Mouse (Mus musculus): Measurements from ENCODE around the gene Tnfsfm13. TPM values are rescaled to one million over a fixed set of nuclear protein-coding genes. Genes with fewer than 3 reads are reported as not detected.
A peak's percentile ranks its signal among the peaks of the same experiment; 100 is the strongest.
"Not testable (repeated sequence)": the region's sequence is repeated elsewhere in the genome, so short reads cannot be mapped to it uniquely, and the experiment has no call there.

The Tnfsfm13 gene
- 3.9 and 4.6 TPM in 2 replicates for total RNA-seq (2021)
- long read RNA-seq, experiment 1, partial matches to known transcripts: 6 of 9 reads
- long read RNA-seq, experiment 1, other reads (novel, unspliced or antisense): 1 of 9 reads
- long read RNA-seq, experiment 2, partial matches to known transcripts: 4 of 9 reads
- long read RNA-seq, experiment 2, other reads (novel, unspliced or antisense): 4 of 9 reads

DNA sequence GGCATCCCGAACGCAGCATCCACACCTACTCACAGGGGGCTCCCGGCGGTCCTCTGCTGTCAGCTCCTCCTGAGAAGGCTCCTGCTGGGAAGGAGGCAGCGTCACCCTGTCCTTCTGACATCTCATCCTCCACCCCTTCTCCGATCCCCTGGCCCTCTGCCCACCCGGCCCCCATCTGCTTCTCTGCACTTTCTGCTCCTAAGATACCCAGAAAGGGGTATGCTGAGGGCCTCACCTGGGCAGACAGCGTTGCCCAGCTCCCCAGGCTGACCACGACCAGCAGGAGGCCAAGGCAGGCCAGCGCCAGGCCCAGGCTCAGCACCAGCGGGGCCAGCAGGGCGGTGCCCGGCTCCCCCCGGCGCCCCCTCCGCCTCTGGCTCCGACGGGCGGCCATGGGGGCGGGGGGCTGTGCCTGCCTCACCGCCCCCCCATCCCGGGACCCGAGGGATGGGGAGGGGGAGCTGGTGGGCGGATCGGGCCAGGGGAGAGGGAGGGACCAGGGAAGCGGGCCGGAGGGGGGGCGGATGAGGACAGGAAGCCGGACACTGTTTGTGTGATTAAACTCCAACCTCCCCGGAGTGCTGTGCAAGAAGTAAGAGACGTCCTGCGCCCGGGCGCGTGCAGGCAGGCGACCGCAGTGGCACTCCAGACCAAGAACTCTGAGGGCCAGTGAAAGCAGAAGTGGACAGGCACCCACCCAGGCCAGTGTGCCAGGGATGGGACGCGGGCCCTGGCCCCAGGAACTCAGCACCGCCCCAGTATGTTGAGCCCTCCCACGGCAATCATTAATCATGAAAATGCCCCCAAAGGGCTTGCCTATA lies at the start of gene Tnfsfm13, which contains the start of gene Tnfsf12:
TSS of gene Tnfsfm13 (minus strand) at position 738 of the 821 bp plus-strand sequence.
TSS of gene Tnfsf12 (minus strand) at position 489 of the 821 bp plus-strand sequence.
- peak; percentile 87 for DNase-seq

DNA sequence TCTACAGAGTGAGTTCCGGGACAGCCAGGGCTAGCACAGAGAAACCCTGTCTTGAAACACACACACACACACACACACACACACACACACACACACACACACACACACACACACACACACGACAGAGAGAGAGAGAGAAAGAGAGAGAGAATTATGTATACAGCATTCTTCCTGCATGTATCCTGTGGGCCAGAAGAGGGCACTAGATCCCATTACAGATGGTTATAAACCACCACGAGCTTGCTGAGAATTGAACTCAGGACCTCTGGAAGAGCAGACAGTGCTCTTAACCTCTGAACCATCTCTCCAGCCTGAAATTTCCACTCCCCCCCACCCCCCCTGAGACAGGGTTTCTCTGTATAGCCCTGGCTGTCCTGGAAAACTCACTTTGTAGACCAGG lies 35.5 kb upstream of the Tnfsfm13 start:
- DNase-seq: not testable (repeated sequence)

DNA sequence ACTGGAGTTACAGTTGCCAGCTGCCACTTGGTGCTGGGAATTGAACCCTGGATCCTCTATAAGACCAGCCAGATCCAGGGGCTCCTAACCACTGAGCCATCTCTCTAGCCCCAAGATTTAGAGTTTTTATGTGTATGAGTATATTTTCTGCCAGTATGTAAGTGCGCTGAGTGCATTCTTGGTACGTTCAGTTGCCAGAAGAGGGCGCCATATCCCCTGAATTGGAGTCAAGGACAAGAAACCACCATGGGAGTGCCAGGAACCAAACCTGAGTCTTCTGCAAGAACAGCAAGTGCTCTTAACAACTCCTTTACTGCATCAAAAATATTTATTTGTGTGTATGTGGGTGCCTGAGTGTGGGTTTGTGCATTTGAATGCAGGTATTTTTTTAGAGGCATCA lies 33.2 kb upstream of the Tnfsfm13 start:
- DNase-seq: peak; percentile 80

DNA sequence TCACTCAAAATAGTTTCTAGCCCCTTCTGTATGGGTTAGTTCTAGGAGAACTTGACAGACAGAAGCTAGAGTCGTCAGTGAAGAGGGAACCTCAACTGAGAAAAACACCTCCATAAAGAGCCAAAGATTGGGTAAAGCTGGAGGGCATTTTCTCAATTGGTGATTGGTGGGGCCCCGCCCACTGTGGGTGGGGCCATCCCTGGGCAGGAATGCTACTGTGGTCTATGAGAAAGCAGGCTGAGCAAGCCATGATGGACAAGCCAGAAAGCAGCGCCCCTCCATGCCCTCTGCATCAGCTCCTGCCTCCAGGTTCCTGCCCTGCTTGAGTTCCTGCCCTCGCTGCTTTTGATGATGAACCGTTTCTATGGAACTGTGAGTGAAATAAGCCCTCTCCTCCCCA lies 30.1 kb upstream of the Tnfsfm13 start:
- peak; percentile 40 for DNase-seq

DNA sequence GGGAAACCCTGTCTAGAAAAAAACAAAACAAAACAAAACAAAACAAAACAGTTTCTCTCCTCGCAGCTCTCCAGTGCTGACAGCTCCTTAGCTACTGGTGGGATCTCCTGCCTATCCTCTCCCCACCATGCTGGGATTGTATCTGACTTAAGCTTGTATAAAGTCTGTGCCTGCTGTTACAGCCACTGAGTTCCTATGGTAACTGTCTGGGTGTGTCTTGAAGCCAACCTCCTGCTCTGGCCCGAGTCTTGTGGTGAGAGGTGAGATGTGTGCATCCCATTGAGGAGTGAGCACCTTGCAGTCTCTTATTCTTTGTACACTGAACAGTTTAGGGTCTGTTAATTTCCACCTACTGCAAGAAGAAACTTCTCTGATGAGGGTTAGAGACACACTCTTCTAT lies 27.2 kb upstream of the Tnfsfm13 start:
- no peak for DNase-seq

DNA sequence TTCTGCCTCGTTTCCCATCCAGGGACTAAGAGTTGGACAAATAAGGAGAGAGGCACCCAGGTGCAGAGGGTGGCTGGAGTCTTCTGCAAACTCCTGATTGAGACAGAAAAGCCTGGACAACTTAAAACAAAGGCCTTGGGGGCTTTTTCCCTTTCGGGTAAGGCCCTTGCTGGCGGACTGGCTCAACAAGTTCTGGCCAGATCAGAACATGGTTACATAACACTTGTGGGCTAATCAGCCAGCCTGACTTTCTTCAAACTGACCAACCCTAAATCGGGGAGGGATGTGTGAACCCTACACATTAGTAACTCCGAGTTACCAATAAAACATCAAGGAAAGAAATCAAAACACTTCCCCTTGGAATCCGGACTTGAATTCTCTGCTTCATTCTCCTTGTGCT lies 25.0 kb upstream of the Tnfsfm13 start:
- no peak for DNase-seq

DNA sequence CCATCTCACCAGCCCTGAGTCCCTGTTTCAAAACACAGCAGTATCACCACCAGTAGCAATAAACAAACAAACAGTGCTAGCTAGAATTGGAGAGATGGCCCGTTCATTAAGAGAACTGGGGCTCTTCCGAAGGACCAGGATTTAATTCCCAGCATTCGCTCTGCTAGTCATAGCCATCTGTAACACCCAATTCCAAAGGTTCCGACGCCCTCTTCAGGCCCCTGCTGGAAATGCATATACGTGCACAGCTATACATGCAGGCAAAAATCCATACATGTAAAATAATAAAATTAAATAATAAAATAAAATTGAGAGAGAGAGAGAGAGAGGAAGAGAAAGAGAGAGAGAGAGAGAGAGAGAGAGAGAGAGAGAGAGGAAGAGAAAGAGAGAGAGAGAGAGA lies 23.5 kb upstream of the Tnfsfm13 start:
- DNase-seq: no peak

DNA sequence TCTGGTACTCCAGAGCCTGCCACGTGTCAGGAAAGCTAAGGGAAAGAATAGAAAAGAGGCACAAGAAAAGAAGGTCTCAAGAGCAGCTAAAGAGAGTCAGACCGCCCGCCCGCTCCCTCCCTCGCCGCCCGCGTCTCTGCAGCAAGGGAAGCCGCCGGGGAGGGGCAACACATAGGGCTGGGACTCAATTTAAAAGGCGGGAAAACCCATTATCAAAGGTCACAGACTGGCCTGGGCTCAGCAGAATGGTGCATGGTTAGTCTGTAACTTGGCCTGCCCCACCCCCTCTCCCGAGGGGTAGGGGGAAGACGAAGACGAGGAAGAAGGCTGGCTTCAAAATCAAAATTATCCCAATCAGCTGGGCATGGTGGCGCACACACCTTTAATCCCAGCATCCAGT lies 22.8 kb upstream of the Tnfsfm13 start:
- DNase-seq: no peak

DNA sequence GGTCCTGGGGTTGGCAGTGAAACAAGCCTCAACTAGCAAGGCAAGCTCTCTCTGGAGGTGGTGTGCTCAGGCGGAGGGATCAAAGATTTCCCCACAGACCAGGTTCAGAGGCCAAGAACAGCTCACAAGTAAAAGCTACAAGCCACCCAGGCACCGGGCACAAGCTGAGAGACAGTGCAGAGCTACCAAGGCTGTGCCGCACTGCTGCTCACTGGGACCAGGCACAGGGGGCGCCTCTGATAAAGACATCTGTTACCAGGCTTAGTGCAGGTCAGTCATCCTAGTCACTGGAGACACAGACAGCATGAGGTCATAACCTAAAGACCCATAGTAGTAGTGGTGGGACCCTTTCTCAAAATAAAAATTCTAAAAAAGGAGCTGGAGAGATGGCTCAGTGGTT lies 21.1 kb upstream of the Tnfsfm13 start:
- no peak for DNase-seq

DNA sequence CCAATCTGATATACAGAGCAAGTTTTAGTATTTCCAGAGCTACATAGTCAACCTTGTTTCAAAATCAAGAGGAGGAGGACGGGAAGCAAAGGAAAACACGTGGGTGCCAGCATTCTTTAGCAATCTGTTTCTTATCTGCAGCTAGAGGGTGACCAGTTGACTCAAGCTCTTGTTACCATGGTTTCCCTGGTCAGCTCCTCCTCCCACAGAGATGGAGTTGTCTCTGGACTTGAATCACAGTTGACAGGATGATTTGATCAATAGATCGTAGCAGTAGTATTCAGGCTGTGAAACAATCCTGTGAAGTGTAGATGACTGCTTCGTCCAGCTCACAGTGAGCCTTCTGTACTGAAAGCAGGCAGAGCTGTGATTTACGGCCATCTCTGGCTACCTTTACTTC lies 20.0 kb upstream of the Tnfsfm13 start:
- DNase-seq: peak; percentile 70

DNA sequence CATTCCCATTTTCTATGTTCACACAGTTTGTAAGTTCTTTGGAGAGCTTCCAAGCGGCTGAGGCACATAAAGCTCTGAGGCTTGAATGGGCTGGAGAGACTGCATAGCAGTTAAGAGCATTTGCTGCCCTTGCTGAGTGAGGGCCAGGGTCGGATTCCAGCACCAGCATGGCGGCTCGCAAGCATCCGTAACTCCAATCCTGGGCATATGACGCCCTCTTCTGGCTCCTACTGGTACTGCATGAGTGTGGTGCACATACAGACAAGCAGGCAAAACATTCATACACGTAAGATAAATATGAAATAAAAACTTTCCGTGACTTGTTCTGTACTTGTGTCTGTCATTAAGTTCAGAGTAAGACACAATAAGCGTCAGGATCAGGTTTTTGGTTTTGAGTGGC lies 19.6 kb upstream of the Tnfsfm13 start:
- DNase-seq: peak; percentile 74

DNA sequence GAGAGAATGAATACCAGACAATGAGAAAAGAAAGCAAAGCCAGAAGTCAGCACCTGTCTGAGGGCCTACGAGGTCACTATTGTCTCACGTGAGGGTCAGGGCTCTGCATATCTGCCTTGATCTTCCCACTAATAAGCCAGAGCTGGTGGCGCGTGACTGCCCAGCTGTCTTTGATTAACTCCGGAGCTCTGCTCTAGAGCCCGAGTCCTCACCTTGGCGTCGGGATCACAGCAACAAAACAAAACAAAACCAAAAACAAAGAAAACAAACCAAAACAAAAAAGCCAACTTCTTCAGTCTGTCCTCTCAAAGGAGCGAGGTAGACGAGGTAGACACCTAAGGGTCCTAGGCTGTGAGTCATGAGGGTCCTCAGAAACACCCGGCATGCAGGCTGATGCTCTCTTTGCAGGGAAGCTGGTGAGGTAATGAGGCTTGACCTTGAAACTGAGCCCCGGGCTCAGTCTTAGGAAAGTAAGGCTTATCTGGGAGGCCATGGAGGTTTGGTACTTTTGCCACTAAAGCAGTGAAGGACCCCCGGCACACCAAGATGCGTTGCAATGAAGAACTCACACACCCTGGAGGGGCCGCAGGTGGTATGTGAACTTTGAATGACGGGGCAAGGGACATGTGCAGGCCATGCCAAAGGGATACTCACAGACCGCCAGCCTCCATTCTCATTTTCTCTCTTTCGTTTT lies 18.9 kb upstream of the Tnfsfm13 start:
- no peak for DNase-seq

DNA sequence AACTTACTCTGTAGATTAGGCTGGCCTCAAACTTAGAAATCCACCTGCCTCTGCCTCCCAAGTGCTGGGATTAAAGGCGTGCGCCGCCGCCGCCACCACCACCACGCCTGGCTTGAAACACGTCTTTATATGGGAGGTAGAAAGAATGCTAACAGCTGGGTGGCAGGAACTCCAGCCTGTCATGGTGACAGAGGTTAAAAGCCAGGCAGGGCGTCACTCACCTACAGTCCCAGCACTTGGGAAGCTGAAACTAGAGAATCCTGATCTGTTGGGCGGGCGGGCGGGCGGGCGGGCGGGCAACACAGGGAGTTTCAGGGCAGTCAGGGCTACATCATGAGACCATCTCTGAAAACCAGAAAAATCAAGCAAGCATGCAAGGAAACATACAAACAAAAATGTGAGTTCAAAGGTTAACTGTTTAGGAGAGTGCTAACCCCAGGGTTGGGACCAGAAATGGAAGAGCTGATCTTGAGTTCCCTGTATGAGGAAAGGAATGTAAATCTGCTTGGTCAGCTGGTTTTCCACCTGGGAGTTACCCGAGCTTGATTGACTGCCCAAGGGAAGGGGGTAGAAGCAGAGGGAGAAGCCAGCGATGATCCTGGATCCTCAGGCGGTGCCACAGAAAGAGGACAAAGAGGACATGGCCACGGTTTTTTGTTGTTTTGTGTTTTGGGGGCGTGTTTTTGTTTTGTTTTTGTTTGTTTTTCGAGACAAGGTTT lies 17.2 kb upstream of the Tnfsfm13 start:
- no peak for DNase-seq

DNA sequence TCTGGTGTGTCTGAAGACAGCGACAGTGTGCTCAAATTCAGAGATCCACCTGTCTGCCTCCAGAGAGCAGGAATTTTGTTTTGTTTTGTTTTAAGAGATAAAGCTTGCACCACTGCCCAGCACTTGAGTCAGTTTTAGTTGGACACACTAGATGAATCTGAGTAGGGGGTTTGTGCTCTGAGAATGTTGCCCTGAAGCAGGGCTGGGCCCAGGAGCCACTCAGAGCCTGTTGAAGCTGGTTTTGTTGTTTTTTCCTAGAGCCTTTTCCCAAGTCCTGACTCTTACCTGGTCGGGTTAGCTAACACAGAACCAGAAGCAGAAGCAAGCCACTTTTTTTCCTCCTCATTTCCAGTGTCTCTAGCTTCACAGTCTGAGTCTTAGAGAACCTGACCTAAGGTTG lies 15.2 kb upstream of the Tnfsfm13 start:
- no peak for DNase-seq

DNA sequence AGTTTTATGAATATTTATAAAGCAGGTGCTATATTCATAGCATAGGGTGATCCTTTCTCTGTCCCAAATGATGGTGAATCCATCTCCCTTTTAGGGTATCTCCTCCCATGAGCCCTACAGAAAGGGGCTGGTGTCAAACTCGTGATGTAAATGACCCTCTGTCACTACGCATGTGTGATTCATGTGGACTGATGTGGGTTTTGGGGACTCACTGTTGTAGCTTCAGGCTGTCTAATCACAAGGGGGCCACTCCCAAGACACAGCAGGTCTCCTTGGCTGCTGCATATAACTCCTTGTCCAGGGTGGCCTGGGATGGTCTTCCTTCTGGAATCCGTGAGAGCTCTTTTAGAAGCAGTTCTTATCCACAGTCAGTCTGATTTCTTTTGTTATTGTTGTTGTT lies 14.6 kb upstream of the Tnfsfm13 start:
- no peak for DNase-seq

DNA sequence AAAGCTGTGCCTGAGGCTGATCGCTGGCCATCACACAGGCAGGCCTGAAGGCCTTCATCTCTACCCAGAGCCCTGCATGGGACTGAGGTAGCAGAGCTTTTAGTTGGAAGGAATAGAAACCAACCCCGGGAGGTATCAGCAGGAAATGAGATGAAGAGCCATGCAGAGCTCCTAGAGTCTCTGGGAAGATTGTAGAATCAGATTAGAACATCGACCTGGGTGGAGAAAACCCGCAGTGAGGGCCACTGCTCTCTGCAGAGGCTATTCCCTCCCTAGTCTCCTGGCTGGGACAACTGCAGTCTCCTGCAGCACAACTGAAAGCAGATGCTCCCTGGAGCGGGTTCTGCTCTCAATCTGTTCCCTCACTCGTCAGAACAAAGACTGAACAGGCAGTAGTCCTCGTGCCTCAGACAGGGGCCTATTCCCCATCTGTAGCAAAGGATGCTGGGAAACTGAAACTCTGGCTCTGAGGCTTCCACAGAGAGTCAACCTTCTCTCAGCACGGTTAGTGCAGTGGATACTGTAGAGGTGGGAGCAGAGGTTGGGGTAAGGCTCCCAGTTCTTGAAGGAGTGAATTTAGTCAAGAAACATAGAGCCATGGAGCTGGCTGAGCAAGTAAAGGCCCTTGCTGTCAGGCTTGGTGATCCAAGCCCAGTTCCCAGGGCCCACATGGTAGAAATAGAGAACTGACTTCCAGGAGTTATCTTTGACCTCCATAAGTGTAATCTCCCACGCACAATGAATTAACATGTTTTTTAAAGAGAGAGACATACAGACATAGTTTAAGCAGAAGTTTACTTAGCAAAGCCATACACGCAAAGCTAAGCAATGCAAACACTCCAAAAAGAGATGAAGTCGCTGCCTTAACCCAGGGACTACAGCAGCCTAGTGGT lies 13.9 kb upstream of the Tnfsfm13 start:
- no peak for DNase-seq

DNA sequence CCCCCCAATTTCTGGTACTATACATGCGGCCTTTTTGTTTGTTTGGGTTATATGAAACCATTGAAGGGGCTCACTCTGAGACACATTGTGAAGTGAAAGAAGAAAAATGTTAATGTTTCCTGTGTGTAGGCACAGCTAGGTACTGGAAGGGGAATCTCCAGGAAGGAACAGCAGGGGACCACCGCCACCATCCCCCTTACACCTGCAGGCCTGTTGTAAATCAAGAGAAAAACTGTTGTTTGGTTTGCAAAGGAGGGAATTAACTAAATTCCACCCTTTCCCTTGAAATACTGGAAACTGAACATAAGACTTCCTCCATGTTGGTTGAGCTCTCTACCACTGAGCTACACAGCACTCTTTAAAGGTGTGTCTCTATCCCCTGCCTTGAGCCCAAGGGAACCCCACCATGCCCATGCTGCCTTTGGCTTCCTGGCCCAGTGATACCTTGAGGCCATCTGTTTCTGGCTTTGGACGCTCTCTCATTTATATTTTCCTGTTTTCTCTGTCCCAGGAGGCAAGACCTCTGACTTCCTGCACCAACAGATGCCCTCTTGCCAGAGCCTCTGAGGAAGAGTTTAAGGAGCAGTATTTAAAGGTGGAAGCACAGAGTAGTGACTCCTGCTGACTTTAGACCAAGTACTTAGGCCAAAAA lies 12.8 kb upstream of the Tnfsfm13 start:
- DNase-seq: no peak

DNA sequence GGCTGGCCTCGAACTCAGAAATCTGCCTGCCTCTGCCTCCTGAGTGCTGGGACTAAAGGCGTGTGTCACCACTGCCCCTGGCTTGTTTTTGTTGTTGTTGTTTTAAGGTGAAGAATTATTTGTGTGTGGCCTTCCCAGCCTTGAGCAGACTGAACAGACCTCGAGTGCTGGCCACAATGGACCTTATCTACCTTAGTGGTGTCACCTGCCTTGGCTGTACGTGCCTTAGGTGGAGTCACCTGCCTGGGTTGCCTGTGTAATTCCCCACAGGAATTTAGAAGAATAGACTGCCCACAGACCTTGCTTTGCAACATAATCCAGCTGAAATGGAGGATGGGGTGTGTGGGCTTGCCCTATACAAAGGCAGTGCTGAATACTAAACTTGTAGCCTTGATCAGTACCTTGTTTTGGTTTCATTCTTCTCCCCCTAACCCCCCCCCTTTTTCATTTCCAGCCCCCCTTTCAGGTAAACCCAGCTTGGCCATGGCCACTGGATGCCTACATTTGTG lies 12.0 kb upstream of the Tnfsfm13 start:
- no peak for DNase-seq

DNA sequence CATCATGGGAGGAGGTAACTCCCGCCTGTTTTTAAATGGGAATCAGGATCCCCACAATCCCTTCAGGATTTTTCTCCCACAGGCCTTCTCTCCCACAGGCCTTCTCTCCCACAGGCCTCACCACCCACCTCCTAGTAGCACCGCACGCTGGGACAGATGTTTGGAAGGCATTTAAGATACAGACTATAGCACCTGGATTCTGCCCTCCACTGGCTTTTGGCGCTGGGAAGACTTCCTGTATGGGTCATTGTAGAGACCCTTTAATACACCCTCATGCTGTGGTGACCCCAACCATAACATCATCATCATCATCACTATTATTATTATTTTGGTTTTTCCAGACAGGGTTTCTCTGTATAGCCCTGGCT lies 11.6 kb upstream of the Tnfsfm13 start:
- no peak for DNase-seq

DNA sequence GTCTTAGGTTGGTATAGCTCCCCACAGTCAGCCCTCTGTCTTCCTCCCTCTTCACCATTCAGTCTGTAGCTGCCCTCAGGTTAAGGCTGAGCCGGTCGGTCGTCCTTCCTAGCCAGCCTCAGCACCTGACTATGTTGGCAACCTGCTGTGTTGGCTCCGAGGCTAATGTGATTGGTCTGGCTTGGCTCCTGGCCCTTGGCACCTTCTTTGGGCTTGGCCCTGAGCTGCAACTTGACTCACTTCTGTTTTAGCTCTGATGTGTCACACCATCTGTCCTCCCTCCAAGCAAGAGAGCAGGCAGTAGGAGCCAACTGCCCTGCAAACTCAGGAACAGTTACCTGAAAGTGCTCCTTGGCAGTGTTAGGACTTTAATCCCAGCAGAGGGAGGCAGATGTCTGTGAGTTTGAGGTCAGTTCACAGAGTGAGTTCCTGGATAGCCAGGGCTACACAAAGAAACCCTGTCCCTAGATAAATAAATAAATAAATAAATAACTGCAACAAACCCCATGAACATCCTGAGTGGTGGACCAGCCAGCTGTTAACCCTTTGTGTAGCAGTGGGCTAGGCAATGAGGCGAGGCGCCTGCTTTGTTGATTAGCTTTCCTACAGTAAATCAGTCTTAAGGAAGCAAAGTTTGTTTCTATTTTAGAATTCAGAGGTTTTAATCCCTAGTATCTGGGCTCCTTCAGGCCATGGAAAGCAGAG lies 11.0 kb upstream of the Tnfsfm13 start:
- peak; percentile 91 for DNase-seq
